Mouse (Mus musculus) neural tube, embryonic 11.5 days (tissue): ENCODE measurements at regions not wholly inside any gene's neighbourhood (a gene's known extent, or its start where the extent isn't known, plus 50 kb on each side); places are given as distances from the start of the nearest gene placed in this dataset.

Source experiments
- ATAC-seq: fragments of 200-750 bp; cut with Nextera tagmentation; 2 replicates; pipeline ENCODE4 v1.8.0; 2017; ENCODE audit warnings: moderate number of reproducible peaks, mild to moderate bottlenecking, moderate TSS enrichment, moderate library complexity; ENCODE audit not compliant: insufficient read depth, low FRiP score, low TSS enrichment
- DNase-seq: peaks from one replicate; pipeline ENCODE4 v3.0.0-alpha.2; 2015; ENCODE audit warnings: low spot score
- H3K27ac ChIP-seq: fragments of 300-500 bp; sonication (generic); 2 replicates; pipeline ENCODE4 v1.5.1; 2014; ENCODE audit warnings: low read depth, mild to moderate bottlenecking, low read length
- H3K27me3 ChIP-seq: fragments of 300-500 bp; sonication (generic); 2 replicates; pipeline ENCODE4 v1.6.1; 2014; ENCODE audit warnings: mild to moderate bottlenecking, low read length, mixed read lengths; ENCODE audit not compliant: control insufficient read depth, insufficient read depth
- H3K36me3 ChIP-seq: fragments of 300-500 bp; sonication (generic); 2 replicates; pipeline ENCODE4 v1.6.1; 2014; ENCODE audit warnings: mild to moderate bottlenecking, low read length, moderate library complexity, mixed read lengths; ENCODE audit not compliant: control insufficient read depth, insufficient read depth
- H3K4me1 ChIP-seq: fragments of 300-500 bp; sonication (generic); 2 replicates; pipeline ENCODE4 v1.6.1; 2014; ENCODE audit warnings: low read length, mixed read lengths; ENCODE audit not compliant: control insufficient read depth, insufficient read depth
- H3K4me2 ChIP-seq: fragments of 300-500 bp; sonication (generic); 2 replicates; pipeline ENCODE4 v1.6.1; 2014; ENCODE audit warnings: low read depth, mild to moderate bottlenecking, moderate library complexity
- H3K4me3 ChIP-seq: fragments of 300-500 bp; sonication (generic); 2 replicates; pipeline ENCODE4 v1.5.1; 2014; ENCODE audit warnings: low read depth, low read length
- H3K9ac ChIP-seq: fragments of 300-500 bp; sonication (generic); 2 replicates; pipeline ENCODE4 v1.6.1; 2014; ENCODE audit warnings: mild to moderate bottlenecking, low read length
- H3K9me3 ChIP-seq: fragments of 300-500 bp; sonication (generic); 2 replicates; pipeline ENCODE4 v1.6.1; 2016; ENCODE audit warnings: low read length; ENCODE audit not compliant: control insufficient read depth

DNA sequence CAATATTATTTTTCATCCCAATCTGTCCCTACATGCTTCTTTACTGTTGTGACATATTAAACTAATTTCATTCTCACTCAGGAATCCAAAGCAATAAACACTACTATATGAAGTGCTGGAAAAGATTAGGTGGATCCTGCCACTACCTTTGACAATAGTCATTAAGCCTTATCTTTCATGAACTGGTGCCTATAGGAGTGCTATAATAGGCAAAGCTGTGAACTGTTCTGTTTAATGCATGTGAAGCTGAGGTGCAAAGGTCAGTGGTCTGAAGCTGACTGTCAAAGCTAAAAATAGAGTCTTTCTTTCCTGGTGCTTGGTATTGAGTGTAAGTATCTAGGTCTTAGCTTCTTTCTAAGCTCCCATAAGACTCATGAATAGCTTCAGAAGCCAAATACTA, 336.6 kb downstream of the Parp8 start:
- DNase-seq = no peak
- Histone ChIP-seq H3K4me2 (no peak overlapping the region), H3K27ac (no peak overlapping the region), H3K9ac (no peak overlapping the region), H3K4me3 (no peak overlapping the region), H3K36me3 (no peaks in the 10 kb centered on the region), H3K27me3 (no peaks in the 10 kb centered on the region), H3K9me3 (no peaks in the 10 kb centered on the region), H3K4me1 (no peaks in the 10 kb centered on the region)
- ATAC-seq = no peak
